Mouse (Mus musculus) kidney, postnatal 10 days (tissue): ENCODE data around the gene Rasal3.

ENCODE experiments used
- DNase-seq: peaks from one replicate; pipeline ENCODE4 v3.0.0; 2021; ENCODE audit warnings: mixed read lengths

Rasal3 gene

DNA sequence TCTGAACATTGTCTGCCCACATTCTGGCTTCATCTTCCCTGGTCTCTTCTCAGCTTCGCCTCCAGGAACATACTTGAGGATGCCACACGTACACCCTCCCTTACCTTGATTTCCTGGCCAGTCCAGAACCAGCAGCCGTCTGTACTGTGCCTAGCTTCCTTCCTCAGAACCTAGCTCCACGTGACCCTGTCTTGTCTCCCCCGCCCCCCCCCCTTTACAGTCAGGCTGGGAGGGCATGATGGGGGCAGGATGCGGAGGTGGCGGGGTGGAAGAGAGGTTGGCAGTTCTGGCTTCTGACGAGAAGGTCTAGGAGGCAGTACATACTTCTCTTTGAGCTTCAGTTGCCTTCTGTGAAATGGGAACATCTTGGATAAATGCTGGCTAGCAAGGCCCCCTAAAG lies at the start of gene Rasal3:
Rasal3 (minus strand) TSS at position 167 of the 400 bp plus-strand sequence.
- DNase-seq: no peak

- DNase-seq: peak; percentile 51
Measured at GRCm38 (mm10) chr17:32452482-32452881, 49.1 kb upstream of the Rasal3 start, which contains the start of gene Cyp4f39. Gene Cyp4f39 (plus strand): TSS chr17:32452723.

DNA sequence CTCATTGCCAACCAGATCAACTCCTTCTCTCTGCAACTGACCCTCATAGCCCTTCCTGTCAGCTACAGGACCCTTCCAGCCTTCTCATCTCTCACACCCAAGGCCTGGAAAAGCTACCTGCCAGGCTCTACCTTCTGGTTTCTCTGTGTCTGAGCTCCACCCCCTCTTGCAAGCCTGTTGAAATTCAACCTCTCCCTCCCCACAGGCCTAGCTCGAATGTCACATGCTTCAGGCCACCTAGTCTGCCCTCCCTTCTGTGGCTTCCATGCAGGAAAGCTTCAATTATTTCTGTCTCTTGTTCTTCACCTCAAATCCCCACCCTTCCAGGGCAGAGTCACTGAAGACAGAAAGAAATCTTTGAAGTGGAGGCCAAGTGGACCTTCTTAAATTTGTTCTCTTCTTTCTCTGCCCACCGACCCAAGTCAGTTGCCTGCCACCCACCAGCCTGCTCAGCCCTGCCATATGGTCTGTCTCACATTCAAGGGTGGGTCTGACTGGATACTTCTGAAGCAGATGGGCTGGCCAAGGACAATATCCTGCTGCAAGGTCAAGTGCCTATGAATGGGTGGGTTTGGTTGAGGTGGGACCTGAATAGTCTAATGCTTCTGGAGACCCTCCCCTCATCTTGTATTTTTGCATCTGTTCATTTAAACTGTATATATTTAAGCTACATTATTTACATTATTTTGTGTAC lies 47.6 kb upstream of the Rasal3 start:
- DNase-seq: no peak

DNA sequence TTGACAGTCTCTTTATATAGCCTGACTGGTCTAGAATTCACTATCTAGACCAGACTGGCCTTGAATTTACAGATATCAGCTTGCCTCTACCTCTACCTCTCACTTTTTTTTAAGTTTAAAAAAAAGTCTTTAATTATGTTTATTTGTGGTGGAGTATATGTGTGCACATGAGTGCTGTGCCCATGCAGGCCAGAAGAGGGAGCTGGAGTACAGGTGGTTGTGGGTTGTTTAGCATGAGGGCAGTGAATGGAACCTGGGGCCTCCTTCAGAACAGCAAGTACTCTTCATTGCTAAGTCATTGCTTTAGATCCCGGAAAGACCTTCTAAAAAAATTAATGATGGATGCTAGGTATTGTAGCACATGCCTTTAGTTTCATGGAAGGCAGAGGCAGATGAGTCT lies 45.7 kb upstream of the Rasal3 start:
- no peak for DNase-seq

GRCm38 (mm10) chr17:32447195-32447594 lies 43.8 kb upstream of the Rasal3 start:
- no peak for DNase-seq

DNA sequence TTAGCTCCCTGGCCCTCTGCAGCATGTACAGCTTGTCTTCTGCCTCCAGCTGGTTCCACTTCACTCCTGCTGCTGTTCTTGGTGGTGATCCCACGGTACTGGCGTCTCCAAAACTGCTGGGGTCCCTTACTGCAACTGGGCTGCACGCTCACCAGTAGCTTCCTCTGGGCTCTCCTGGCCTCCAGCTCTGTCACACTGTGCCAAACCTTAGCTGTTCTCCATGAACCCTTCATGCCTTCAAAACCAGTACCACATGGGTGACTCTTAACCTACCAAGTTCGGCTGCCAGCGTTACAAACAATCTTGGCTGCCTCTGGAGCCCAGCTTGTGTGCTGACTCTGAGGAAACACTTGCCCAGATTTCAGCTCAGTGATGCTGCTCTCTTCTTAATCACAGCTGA lies 41.6 kb upstream of the Rasal3 start:
- DNase-seq: no peak

DNA sequence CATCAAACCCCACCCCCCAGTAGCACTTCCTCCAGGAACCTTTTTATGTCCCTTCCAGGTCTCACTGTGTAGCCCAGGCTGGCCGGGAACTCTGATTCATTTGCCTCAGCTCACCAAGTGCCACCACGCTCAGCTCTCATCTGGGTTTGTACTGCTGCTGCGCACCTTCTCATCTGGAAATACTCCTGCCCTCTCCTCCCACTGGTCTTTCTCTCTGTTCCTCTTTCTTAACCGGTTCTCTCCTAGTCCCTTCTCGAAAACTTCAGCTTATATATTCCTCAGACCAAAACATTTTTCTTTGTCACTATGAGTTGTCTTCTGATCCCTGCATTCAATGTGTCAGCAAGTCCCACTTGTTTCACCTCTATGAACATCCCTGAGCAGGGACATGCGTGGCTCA lies 39.9 kb upstream of the Rasal3 start:
- no peak for DNase-seq

- no peak for DNase-seq
Measured at GRCm38 (mm10) chr17:32437106-32437505, 33.7 kb upstream of the Rasal3 start.

GRCm38 (mm10) chr17:32435151-32435550 lies 31.8 kb upstream of the Rasal3 start:
- peak; percentile 19 for DNase-seq

DNA sequence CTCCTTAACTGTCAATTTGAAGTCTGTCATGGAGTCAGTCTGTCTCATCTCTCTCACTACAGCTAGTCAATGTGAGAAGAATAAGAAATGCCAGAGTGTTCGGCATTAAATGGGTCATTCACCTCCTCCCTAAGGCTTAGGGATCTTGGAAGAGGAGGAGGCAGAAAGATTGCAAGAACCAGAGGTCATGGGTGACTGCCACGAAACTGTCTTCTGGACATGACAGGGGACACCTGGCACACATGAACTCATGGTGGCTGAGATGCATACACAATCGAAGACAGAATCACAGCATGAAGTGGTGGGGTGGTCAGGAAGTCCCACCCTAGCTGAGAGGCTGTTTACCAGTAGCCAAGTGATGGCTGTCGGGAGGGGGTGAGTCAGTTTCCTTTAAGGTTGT lies 30.9 kb upstream of the Rasal3 start:
- DNase-seq: peak; percentile 16

DNA sequence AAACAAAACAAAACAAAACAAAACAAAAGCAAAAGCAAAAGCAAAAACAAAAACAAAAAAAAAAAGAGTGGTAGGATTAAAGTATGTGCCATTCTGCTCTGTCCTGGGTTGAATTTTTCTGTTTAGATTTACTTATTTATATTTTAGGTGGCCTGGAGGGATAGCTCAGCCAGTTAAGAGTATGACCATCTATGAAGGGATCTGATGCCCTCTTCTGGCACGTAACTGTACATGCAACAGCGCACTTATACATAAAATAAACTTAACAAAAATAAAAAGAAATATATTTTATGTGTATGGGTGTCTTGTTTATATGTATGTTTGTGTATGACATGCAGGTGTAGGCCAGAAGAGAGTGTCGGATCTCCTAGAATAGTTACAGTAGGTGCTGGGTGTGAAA lies 28.6 kb upstream of the Rasal3 start:
- DNase-seq: peak; percentile 17

DNA sequence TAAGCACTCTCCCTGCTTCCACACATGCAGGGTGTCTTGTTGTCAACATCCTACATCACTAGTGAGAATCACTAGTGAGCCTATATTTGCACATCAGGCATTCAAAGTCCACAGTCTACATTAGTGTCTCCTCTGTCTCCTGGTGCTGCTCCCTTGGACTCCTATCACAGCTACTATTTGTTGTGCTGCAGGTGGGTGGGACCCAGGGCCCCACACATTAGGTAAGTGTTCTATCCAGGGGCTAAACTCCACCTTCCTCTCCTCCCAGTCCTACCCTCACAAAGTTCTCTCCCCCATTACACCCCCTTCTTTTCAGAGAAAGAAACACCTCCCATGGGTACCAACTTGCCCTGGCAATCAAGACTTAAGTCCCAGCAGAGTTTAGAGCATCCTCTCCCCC lies 23.2 kb upstream of the Rasal3 start:
- no peak for DNase-seq

- DNase-seq: no peak
Measured at GRCm38 (mm10) chr17:32424034-32424433, 20.7 kb upstream of the Rasal3 start, which contains the start of gene Pglyrp2. Gene Pglyrp2 (minus strand): TSS chr17:32424167.

DNA sequence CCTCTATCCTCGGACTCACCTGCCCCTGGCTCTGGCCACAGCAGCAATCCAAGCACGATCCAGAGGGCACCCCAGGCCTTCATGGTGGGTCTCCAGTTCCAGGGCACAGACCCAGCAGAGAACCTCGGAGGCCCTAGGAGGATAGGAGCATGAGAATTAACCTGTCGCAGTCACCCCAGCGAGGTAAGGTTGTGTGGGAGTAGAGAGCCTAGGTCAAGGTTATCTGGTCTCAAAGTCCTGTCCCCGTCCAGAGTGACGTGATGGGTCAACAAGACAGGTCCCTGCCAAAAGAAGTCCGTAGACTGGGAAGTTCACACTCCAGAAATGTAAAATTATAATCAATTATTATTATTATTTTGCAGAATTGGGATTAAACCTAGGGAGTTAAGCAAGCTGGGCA lies 17.4 kb upstream of the Rasal3 start:
- DNase-seq: no peak

GRCm38 (mm10) chr17:32419989-32420388 lies 16.6 kb upstream of the Rasal3 start:
- DNase-seq: no peak

DNA sequence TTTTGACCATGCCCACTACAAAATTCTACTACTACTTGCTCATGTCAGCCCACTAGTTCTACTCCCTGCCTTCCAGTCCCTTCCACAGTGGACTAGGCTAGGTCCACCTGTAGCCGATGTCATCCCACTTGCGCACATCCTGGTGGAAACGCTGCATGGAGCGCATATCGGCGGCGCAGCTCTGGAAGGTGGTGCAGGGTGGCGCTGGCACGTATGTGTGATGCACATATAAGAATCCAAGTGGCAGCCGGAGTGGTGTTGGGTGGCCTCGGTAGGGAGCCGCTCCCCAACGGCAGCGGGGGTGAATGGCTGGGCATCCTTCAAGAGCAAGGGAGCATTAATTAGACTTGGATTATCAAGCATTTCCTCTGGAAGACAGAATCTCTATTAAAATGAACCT lies 13.4 kb upstream of the Rasal3 start:
- DNase-seq: no peak

DNA sequence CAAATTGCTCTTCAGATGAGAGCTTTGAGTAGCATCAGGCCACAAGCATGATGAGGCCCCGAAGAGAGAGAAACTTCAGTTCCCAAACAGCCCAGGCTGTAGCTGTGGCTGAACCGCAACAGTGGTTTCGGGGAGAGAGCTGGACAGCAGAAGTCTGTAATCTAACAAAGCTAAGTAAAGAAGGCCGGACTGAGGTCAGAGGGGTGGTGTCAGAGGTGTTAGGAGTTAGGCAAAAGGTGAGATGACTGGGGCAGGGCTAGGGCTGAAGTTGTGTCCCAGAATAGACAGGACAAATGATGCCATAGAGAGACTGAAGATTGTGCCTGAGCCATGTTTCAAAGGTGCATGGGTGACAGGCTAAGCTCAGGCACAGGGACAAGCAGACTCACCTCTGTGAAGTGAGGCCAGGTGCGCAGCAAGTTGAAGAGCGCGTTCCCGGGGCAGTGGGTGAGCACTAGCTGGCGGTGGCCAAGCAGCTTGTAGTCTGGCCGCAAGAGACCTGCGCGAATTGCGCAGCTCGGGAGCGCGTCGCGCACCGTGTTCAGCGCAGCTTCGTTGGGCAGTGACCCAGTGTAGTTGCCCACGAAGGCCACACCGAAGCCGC lies 12.1 kb upstream of the Rasal3 start:
- no peak for DNase-seq

GRCm38 (mm10) chr17:32411898-32412297 lies 8.5 kb upstream of the Rasal3 start:
- no peak for DNase-seq

- DNase-seq: no peak
Measured at GRCm38 (mm10) chr17:32402779-32403157, 615 bp downstream of the Rasal3 start.

- DNase-seq: no peak
Measured at GRCm38 (mm10) chr17:32402011-32402778, 1.2 kb downstream of the Rasal3 start.

GRCm38 (mm10) chr17:32396266-32396665 lies 7.1 kb downstream of the Rasal3 start:
- DNase-seq: no peak

DNA sequence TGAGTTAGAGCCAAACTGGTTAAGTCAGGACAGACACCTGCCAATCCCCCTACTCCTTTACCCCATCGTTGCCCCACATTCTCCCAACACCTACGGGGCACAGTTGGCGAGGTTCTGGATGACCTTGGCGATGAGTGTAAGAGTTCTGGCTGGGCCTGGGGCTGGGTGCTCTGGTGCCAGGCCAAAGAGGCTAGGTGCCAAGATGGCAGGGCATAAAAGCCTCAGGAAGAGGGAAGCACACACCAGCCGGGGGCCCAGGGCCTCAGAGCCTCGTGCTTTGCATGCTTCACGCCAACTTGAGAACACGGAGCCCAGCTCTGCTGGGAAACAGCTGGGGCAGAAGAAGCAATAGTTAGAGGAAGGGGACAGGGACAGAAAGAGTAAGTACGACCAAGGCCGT lies 9.4 kb downstream of the Rasal3 start:
- no peak for DNase-seq

DNA sequence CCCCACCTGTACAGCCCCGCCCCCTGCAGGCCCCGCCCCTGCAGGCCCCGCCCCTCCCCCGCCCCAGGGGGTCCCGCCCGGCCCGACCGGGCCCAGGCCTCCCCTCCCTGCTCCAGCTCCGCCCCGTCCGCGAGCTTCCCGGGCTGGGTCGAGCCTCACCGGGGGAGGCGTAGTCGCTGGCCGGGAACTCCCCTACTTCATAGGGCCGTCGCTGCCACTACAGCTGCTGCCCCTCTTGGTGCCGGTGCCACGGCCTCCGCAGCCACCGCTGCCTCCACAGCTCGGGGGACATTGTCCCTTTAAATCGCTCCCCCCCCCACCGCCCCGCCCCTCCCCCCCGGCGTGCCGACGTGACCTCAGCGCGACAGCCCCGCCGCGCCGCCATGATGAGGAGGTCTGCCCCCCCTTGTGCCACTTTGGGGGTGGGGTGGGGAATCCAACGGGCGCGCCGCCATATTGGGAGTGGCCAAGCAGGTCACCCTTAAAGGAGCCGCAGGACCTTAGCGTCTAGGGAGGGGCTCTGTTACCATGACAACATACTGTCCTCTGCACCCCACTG lies 14.2 kb downstream of the Rasal3 start, which contains the start of gene Wiz:
Wiz (minus strand) TSS at position 339 of the 559 bp plus-strand sequence.
- peak; percentile 97 for DNase-seq
